Mouse (Mus musculus) heart, postnatal 0 days (tissue): ENCODE measurements around the gene Sorbs2.
"Not testable (repeated sequence)": the region's sequence is repeated elsewhere in the genome, so short reads cannot be mapped to it uniquely, and the experiment has no call there.

Experiments
- CTCF ChIP-seq: IDR thresholded peaks from 2 replicates; pipeline ENCODE4 v1.5.1; 2016; ENCODE audit warnings: antibody characterized with exemption, control low read depth, low read depth
- EP300 ChIP-seq: IDR thresholded peaks from 2 replicates; pipeline ENCODE4 v1.6.1; 2016; ENCODE audit warnings: antibody characterized with exemption, low read depth

- not testable (repeated sequence) for TF ChIP-seq CTCF, EP300
Measured at GRCm38 (mm10) chr8:45871587-45871986, 364.0 kb downstream of the Sorbs2 start.
